Mouse (Mus musculus): ENCODE data around the gene Cisd1.

Cisd1 gene

DNA sequence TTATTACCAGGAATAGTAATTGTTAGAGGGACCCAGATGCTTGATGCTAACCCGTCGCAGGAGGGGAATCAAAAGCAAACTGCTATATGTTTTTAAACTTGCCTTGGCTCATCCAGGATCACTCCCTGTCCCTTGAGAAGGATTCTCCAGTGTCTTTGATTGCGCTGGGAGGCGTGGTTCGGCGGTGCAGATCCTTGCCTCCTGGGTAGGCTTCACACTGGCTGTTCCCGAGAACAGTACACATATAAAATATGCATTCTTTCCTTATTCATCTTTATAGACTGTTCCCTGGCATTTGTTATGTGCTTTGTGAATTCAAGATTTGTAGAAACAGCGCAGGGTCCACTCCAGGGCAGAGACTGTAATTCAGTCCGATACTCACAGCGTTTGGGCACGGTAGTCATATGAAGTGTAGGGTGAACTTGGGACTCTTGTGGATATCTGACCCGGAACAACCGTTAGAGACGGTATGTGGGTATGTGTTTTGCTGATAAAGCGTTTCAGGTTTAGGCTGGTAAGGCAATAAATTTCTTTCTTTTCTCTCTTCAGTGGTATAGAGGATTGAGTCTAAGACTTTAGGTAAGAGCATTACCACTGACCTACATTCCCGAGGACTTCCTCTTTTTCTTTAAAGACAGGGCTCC, 4.0 kb upstream of the Cisd1 start:
- in situ Hi-C loops (cut with MboI, MseI), result loop anchor here (5.0 to 10.0 kb wide), 3 partner anchors 111 to 1306 kb away; partner anchors contain the start of genes Tfam and Zwint

DNA sequence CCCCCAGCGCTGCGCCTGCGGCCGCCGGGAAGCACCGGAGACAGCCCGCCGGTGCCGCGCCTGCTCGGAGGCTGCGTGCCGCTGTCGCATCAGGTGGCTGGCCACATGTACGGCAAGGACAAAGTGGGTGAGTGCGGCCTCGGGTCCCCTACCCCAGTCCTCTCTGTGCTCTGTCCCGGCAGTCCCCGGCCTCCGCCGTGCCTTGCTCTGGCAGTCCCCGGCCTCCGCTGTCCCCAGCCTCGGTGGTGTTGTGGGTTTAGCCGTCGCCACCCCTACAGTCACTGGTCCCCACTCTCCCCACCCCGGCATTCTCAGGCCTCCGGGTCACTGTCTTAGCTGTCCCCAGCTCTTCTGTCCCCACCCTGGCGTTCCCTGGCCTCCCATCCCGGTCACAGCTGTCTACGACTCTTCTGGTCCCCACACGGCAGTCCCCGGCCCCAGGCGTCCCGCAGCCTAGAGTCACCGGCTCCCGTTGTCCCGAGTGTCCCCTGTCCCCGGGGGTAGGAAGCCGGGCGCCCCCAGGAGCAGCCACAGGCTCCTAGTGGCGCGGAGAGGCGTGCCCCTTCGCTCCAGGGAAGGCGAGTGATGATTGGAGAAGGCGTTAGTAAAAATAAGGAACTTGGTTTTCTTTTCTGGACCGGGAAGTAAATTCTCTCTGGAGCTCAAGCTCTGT, 3.3 kb upstream of the Cisd1 start:
- in situ Hi-C loops (cut with MboI, MseI), result loop anchor here (5.0 to 10.0 kb wide), 3 partner anchors 111 to 1307 kb away; partner anchors contain the start of genes Tfam and Zwint

DNA sequence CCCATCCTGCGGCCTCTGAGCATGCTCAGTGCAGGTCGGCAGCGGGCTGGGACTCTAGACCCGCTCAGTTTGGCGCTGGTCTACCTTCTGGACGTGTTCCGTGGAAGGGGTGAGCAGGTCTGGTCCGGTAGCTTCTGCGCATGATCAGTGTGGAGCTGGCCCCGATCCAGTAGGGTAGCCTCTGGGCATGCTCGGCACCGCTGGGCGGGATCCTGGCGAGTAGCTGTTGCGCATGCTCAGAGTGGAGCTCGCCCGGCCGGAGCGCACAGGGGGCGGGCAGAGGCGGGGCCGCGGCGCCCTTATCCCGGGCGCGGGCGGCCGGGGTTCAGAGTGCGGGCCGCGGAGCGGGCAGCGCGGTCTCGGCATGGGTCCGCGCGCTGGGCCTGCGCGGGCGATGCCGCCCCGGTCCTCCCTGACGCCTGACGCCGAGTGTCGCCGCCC, 2.8 kb upstream of the Cisd1 start, which contains the start of gene Ipmk:
Ipmk (plus strand) TSS at position 255 of the 441 bp plus-strand sequence.
- in situ Hi-C loops (cut with MboI, MseI), result loop anchor here (5.0 to 10.0 kb wide), 3 partner anchors 110 to 1307 kb away; partner anchors contain the start of genes Tfam and Zwint

DNA sequence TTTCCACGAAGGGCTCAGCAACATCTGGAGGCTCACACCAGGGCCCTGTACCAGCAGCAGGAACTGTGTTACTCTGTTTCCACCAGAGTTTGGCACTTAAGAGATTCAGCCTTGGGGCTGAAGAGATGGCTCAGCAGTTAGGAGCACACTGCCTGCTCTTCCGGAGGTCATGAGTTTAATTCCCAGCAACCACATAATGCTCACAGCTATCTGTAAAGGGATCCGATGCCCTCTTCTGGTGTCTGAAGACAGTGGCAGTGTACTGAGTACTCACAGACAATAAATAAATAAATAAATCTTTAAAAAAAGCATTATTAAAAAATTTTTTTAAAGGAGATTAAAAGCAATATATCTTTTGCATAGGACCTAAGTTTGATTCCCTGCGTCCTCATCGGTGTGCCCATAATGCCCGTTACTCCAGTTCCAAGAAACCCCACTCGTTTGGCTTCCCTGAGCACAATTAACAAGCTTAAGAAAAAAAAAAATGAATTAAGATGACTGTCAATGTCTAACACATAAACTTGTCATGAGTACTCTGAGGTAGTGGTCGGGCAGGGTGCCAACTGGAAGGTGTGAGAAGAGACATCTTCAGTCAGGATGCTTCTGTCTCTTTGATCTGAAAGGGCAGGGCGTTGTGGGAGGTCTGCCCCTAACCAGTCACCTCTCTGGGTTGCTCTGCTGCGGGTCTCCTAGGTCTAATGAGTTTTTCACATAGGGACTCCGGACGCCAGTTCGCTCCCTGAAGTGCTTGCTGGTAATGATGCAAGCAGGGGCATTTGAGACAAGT, 2.2 kb upstream of the Cisd1 start:
- in situ Hi-C loops (cut with MboI, MseI), result loop anchor here (5.0 to 10.0 kb wide), 3 partner anchors 110 to 1308 kb away; partner anchors contain the start of genes Tfam and Zwint

DNA sequence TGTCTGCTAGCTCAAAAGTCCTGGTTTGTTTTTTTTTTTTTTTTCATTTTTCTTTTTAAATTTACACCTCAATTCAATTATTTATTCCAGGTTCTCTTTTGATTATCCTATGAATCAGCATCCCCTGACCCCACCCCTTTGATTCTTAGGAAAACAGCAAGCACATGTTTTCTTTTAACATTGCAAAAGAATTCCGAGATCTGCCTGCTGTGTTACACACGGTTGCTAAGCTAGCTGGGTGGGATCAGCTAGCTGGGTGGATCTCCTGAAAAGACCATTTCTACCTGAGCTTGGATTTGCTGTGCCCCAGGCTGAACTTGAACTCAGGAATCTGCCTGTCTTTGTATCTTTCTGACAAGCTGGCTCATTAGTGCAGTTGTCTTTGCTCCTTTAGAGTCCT, 1.4 kb upstream of the Cisd1 start:
- in situ Hi-C loops (cut with MboI, MseI), result loop anchor here (5.0 to 10.0 kb wide), 3 partner anchors 109 to 1309 kb away; partner anchors contain the start of genes Tfam and Zwint

DNA sequence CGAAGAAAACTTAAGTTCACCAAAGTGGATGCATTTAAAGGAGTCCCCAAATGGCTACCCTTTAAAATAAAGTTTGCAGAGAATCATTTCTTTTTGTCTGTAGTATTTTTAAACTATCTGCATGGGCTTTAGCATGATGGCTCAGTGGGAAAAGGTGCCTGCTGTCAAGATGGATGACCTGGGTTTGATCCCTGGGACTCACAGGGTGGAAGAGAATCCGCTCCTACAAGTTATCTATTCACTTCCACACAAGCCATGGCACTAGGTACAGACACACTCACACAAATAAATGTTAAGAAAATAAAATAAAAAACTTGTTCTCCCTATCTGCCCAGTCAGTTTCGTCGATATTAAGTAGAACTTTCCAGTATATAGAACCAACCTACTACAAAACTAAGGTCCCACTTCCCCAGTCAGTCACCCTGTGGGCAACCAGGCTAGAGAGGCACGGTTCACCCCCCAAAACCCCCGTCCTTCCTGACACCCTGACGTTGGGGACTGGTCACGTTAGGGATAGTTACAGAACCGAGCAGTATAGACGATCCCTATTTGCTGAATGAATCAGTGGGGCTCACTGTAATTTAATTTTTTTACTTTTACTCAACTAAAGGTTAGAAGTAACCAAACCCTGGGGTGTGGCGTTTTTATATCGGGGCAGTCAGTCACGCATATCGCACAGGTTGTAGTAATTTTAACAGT, 1.0 kb downstream of the Cisd1 start:
- in situ Hi-C loops (cut with MboI, MseI), result loop anchor here (10.0 kb wide), 2 partner anchors 1219 to 1311 kb away; partner anchors contain the start of gene Zwint

DNA sequence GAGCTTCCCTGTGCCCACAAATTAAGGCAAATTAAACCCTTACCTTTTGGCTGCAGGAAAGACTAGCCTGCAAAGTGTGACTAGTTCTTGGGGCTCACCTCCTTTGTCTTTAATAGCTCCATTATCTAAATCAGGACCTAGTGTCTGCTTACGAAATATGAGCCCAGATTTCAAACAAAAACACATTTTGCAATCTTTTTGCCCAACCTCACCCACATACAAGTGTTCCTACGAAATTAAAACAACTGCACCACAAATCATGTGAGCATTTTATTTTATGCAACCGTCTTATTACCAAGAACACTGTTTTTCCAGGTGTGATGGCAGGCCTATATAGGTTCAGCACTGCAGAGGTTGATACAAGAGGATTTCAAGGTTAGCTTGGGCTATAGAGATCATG, 1.6 kb downstream of the Cisd1 start:
- in situ Hi-C loops (cut with MboI, MseI), result loop anchor here (10.0 kb wide), 2 partner anchors 1218 to 1312 kb away; partner anchors contain the start of gene Zwint

DNA sequence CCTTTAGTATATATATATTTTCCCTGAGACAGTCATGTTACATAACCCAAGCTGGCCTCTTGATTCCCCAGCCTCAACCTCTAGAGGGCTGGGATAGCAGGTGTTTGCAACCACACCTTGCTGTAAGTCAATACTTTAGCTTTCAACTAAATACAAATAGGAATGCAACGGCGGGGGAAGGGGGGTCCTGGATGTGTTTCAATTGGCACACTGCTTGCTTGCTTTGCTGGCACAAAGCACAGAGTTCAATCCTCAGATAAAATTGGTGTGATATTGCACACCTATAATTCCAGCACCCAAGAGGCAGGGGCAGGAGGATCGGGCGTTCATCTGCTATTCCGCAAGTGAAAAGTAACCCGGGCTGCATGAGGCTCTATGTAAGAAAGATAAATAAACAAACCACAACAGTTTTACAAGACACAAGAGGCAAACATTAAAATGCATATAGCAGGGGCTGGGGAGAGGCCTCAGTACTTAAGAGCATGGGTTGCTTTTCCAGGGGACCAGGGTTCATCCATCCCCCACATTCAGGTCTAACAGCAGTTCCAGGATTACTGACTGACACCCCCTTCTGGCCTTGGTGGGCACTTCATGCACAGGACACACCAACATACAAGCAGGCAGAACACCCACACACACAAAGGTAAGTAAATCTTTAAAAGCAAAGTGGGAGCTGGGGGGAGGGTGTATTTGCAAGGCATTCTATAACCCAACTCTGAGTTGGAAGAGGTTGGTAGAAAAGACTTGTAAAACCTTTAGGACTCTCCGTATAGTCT, 2.5 kb downstream of the Cisd1 start:
- in situ Hi-C loops (cut with MboI, MseI), result loop anchor here (10.0 kb wide), 2 partner anchors 1217 to 1313 kb away; partner anchors contain the start of gene Zwint

DNA sequence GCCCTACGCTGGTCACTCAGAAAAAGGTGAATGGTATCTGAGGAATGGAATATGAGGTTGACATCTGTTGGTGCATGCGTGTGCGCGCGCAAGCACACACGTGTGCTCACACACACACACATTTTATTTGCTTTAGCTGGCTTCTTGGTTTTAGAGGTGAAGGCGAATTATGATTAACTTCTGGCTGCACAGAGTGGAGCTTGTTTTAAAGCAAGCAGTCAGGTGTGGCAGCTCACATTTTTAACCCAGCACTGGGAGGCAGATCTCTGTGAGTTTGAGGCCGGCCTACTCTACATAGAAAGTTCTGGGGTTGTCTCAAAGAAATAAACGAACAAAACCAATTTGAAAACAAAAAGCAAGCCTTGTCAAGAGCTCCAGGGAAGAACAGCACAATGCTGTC, 3.5 kb downstream of the Cisd1 start:
- in situ Hi-C loops (cut with MboI, MseI), result loop anchor here (10.0 kb wide), 2 partner anchors 1216 to 1314 kb away; partner anchors contain the start of gene Zwint

DNA sequence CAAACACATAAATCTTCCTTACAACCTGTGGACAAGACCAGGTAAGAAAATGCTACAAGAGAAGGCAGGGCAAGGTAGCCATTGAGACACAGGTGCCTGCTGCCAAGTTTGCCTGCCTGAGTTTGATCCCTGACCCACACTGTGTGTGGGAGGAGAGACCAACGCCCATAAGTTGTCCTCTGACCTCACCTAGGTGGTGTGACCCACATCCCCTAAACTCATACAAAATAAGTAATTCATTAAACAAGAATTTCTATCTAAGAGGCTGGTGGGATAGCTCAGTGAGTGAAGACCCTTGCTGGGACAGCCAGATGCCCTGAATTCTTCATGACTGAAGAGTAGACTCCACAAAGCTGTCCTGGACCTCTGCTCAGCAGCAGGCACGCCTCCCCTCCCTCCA, 4.6 kb downstream of the Cisd1 start:
- in situ Hi-C loops (cut with MboI, MseI), result loop anchor here (10.0 kb wide), 2 partner anchors 1215 to 1315 kb away; partner anchors contain the start of gene Zwint

DNA sequence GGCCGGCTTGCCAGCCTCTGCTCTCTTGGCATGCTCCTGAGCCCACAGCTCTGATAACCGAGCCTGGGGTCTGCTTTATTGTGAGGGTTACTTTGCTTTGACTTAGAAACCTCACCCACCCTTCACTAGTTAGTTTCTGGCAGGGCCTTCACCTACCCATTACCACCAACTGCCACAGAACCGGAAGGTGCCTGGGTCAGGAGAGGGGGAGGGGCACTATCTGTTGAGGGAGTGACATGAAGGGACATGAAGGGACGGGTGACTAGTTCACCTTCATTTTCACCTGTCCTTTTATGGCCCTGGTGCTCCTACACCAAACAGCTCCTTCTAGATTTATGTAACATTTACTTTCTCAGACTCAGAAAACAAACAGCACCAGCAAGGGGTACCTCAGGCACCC, 5.3 kb downstream of the Cisd1 start:
- in situ Hi-C loops (cut with MboI, MseI), result no loop called here

DNA sequence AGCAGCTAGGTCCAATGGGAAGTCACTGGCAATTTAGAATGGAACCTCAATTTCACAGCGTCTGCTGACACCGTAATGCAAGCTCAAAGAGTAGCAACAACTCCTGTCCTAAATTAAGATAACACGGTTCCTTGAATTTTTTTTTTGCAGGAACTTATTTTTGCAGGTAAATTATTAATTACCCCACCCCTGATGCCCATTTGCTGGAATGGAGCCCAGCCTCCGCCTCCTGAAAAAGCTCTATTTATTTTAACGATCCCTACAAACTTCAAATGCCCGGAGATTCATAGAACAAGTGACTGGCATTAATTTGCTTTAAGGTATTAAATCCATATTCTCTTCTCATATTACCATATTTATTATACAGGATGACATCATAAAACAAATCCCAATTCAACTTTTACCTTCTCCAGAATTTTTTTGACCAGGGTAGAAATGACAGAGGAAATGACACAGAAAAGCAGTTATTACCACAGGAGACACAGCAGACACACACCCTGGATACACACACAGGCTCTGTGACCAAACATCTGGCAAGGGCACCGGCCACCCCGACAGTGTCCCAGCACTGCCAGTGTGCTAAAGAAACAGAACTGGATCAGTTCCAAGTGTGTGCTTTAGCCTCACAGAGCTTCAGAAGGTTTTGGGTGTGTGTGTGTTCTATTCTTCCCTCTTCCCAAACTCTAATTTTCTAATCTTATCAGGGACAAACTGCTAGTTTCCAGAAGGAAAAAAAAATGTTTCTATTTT, 6.4 kb downstream of the Cisd1 start:
- in situ Hi-C loops (cut with MboI, MseI), result no loop called here

DNA sequence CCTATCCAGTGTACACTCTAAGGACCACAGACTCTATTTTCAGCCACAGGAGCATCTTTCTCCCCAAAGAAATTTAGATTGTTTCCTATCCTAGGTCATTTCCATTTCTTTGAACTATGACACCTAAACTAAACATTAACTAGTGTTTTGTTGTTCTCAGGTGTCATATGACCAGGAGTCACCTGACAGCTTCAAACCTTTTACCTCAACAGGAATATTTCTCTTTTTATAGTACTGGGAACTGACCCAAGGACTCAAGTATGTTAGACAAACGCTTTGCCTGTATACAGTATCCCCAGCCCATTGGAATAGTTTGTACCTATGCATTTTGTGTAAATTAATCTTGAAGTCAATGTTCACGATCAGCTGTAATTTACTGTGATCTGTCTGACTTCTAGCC, 7.0 kb downstream of the Cisd1 start:
- in situ Hi-C loops (cut with MboI, MseI), result no loop called here

DNA sequence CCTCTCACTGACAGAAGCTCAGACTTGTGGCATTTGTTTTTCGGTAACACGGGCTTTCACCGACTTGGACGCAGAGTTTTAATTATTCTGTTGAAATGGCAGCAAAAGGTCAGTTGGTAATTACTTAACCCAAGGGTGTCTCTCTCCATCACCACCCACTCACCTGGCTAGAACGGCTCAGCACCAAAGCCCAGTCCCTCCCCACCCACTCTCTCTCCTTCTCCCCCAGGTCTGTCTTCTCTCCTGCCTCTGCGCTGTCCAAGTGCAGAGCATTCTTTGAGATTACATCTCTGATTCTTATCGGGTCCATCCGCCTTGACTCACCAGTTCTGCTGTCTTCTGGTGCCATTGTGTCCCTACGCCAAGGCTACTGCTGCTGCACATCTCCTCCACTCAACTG, 11.9 kb downstream of the Cisd1 start:
- in situ Hi-C loops (cut with MboI, MseI), result no loop called here

DNA sequence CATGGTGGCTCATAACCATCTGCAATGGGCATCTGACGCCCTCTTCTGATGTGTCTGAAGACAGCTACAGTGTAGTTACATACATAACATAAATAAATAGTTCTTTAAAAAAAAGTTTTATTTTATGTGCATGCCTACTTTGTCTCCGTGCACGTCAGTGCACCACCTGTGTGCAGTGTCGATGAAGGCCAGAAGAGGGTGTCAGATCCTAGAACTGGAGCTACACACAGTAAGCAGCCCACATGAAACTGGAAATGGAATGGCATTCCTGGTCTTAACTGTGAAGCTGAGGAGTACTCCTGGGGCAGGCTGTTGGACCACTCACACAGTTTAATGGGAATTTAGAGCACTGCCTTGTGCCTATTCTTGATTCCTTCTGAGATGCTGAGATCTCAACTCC, 12.4 kb downstream of the Cisd1 start:
- in situ Hi-C loops (cut with MboI, MseI), result no loop called here

DNA sequence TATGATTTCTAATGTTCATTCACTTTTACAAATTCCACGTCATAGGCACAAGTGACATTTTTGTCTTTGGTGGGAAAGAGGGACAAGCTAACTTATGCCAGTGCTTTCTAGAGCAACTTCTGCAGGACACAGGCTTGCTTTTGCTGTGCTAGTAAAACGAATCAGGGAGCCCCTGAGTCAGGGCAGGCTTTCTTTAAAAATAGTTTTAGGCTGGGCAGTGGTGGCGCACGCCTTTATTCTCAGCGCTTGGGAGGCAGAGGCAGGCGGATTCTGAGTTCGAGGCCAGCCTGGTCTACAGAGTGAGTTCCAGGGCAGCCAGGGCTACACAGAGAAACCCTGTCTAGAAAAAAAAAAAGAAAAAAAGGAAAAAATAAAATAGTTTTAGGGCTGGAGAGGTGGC, 12.8 kb downstream of the Cisd1 start:
- in situ Hi-C loops (cut with MboI, MseI), result no loop called here

DNA sequence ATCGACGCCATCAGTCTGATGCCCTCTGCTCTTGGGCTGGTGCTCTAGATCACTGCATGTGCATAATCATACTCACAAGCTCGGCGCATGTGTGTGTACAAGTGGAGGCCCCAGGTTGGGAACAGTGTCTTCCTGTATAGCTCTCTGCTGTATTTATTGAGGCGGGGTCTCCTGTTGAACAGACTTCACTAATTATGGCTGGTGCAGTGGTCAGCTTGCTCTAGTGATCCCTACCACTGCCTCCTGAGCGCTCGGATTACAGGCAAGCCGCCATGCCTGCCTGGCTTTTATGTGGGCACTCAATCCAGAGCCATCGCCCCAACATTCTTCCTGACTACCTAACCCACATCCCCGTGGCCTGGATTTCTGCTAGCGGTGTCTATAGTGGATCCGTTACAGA, 14.7 kb downstream of the Cisd1 start:
- in situ Hi-C loops (cut with MboI, MseI), result no loop called here

DNA sequence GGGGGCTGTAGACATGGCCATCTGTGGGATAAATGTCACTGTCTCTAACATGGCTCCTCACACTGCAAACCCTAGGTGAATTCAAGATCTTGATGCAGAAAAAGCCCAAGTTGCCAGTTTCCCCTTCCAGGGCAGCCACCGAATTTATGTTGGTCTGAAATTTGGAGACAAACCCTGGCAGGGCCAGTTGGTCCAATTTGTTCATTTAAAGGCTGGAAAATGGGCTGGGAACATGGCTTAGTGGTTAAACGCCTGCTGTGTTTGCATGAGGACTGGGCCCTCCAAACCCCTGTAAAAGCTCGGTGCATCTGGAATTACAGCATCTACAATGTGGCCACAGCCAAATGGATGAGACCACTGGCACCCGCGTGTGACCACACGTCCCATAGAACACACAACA, 15.5 kb downstream of the Cisd1 start:
- in situ Hi-C loops (cut with MboI, MseI), result loop anchor here (5.0 kb wide), 1 partner anchor 73 kb away; no protein-coding TSS in a partner anchor

DNA sequence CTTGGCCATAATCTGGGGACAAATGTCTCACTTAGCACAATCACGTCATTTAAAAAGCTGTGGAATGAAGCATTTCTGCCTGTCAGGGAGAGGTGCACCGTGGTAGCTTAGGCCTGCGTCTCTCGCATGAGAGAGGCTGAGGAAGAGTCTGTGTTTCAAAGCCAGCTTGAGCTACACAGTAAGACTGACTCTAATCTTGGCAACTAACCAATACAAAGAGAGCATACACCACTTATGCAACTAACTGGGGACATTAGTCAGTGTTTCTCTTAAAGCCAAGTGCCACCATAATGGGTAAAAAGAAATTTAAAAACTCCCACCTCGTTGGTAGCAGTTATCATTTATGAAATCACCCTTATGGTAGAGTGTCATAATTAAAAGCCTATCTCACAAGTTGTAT, 15.9 kb downstream of the Cisd1 start:
- in situ Hi-C loops (cut with MboI, MseI), result loop anchor here (5.0 kb wide), 1 partner anchor 73 kb away; no protein-coding TSS in a partner anchor

Measured in regulatory T cell (primary cell).